Mouse (Mus musculus) liver, embryonic 11.5 days (tissue): Measurements from ENCODE around the gene Ate1. TPM values are rescaled to one million over a fixed set of nuclear protein-coding genes. Genes with fewer than 3 reads are reported as not detected.

Experiments
- ATAC-seq: fragments of 200-750 bp; cut with Nextera tagmentation; replicated peaks from 2 replicates; pipeline ENCODE4 v1.8.0; 2017; ENCODE audit warnings: moderate number of reproducible peaks, mild to moderate bottlenecking, moderate TSS enrichment, moderate library complexity; ENCODE audit not compliant: low FRiP score
- DNase-seq: peaks from one replicate; pipeline ENCODE4 v3.0.0-alpha.2; 2017; ENCODE audit warnings: low spot score
- H3K27ac ChIP-seq: fragments of 300-500 bp; sonication (generic); 2 replicates; pipeline ENCODE4 v1.5.1; 2014; ENCODE audit warnings: mild to moderate bottlenecking, low read depth, low read length, control low read depth
- H3K27me3 ChIP-seq: fragments of 300-500 bp; sonication (generic); replicated peaks from 2 replicates; pipeline ENCODE4 v1.6.1; 2014; ENCODE audit warnings: low read length, mixed read lengths; ENCODE audit not compliant: control insufficient read depth, insufficient read depth
- H3K36me3 ChIP-seq: fragments of 300-500 bp; sonication (generic); 2 replicates; pipeline ENCODE4 v1.6.1; 2014; ENCODE audit warnings: mild to moderate bottlenecking, low read length, moderate library complexity, mixed read lengths; ENCODE audit not compliant: control insufficient read depth, insufficient read depth
- H3K4me1 ChIP-seq: fragments of 300-500 bp; sonication (generic); replicated peaks from 2 replicates; pipeline ENCODE4 v1.6.1; 2014; ENCODE audit warnings: low read length, mixed read lengths; ENCODE audit not compliant: control insufficient read depth, insufficient read depth
- H3K4me2 ChIP-seq: fragments of 300-500 bp; sonication (generic); 2 replicates; pipeline ENCODE4 v1.6.1; 2014; ENCODE audit warnings: mild to moderate bottlenecking, control low read depth, moderate library complexity
- H3K4me3 ChIP-seq: fragments of 300-500 bp; sonication (generic); 2 replicates; pipeline ENCODE4 v1.5.1; 2014; ENCODE audit warnings: low read depth, low read length, control low read depth
- H3K9ac ChIP-seq: fragments of 300-500 bp; sonication (generic); 2 replicates; pipeline ENCODE4 v1.6.1; 2014; ENCODE audit warnings: low read depth, low read length, control low read depth
- H3K9me3 ChIP-seq: fragments of 300-500 bp; sonication (generic); 2 replicates; pipeline ENCODE4 v1.6.1; 2016; ENCODE audit warnings: low read length, inconsistent platforms, mixed read lengths; ENCODE audit not compliant: control insufficient read depth
- WGBS: fragments of 180-500 bp; shearing (Covaris S2); extraction: QIAGEN DNeasy Blood & Tissue Kit; methylation state at CpG from one replicate; pipeline ENCODE4 v1.1.7; 2014; 5-methylcytosine and 5-hydroxymethylcytosine counted together
- polyA plus RNA-seq: library from polyadenylated mRNA; unstranded; fragments of >200 nt; fragmentation: Nextera tagmentation; extraction: Ambion mirVana; gene quantifications from 2 replicates; pipeline ENCODE4 v1.2.1, GENCODE M21; 2014

The Ate1 gene
- polyA plus RNA-seq, 1 experiment from 2014 or later, result 51.6 TPM

GRCm38 (mm10) chr7:130552780-130553179, 32.6 kb upstream of the Ate1 start:
- 64% methylated on average over 5 of the region's 5 CpGs for WGBS
- Histone ChIP-seq H3K36me3 (no peaks in the 10 kb centered on the region), H3K27ac (no peak overlapping the region), H3K9me3 (no peaks in the 10 kb centered on the region), H3K4me1 (no peaks in the 10 kb centered on the region), H3K9ac (no peak overlapping the region), H3K27me3 (peaks cover 4% of the 10 kb centered on the region; the same call in 1 of the 2 replicates), H3K4me3 (no peak overlapping the region), H3K4me2 (no peak overlapping the region)
- no peak for DNase-seq
- no peak for ATAC-seq

GRCm38 (mm10) chr7:130547635-130548175, 27.5 kb upstream of the Ate1 start:
- H3K27me3 ChIP-seq, result peaks cover 1% of the 10 kb centered on the region; the same call in 1 of the 2 replicates
- H3K4me1 ChIP-seq, result peaks cover 18% of the 10 kb centered on the region
- no peak overlapping the region for H3K9ac ChIP-seq
- DNase-seq (no peak), ATAC-seq (no peak)
- peaks cover 14% of the 10 kb centered on the region; the same call in 1 of the 2 replicates for H3K36me3 ChIP-seq
- peak overlapping the region; percentile 94; the same call in 1 of the 2 replicates for H3K4me3 ChIP-seq
- 72% methylated on average over 12 of the region's 12 CpGs for WGBS
- H3K4me2 ChIP-seq, result peak overlapping the region; percentile 88
- H3K9me3 ChIP-seq, result no peaks in the 10 kb centered on the region
- no peak overlapping the region for H3K27ac ChIP-seq

- H3K27ac ChIP-seq, result peak overlapping the region; percentile 100
- peaks cover 20% of the 10 kb centered on the region for H3K36me3 ChIP-seq
- under 1% methylated on average over 78 of the region's 84 CpGs for WGBS
- ATAC-seq (peak; percentile 93), DNase-seq (peak; percentile 94)
- no peaks in the 10 kb centered on the region for H3K27me3 ChIP-seq
- H3K4me3 ChIP-seq, result peak overlapping the region; percentile 94
- peaks cover 18% of the 10 kb centered on the region for H3K4me1 ChIP-seq
- H3K9ac ChIP-seq, result peak overlapping the region; percentile 99
- no peaks in the 10 kb centered on the region for H3K9me3 ChIP-seq
- H3K4me2 ChIP-seq, result peak overlapping the region; percentile 88
These were observed 26.8 kb upstream of the Ate1 start for GRCm38 (mm10) chr7:130546791-130547484.

- no peak; the same call in 1 of the 2 replicates for ATAC-seq
- no peaks in the 10 kb centered on the region for H3K9me3 ChIP-seq
These were observed 26.2 kb upstream of the Ate1 start for GRCm38 (mm10) chr7:130546421-130546790.

GRCm38 (mm10) chr7:130545893-130546292, 25.7 kb upstream of the Ate1 start:
- peaks cover 18% of the 10 kb centered on the region for H3K4me1 ChIP-seq
- H3K9me3 ChIP-seq, result no peaks in the 10 kb centered on the region
- 47% methylated on average over 3 of the region's 3 CpGs for WGBS
- peak overlapping the region; percentile 99 for H3K9ac ChIP-seq
- H3K27me3 ChIP-seq, result no peaks in the 10 kb centered on the region
- H3K27ac ChIP-seq, result peak overlapping the region; percentile 100
- H3K36me3 ChIP-seq, result peaks cover 25% of the 10 kb centered on the region
- DNase-seq, result no peak
- H3K4me2 ChIP-seq, result peak overlapping the region; percentile 88
- H3K4me3 ChIP-seq, result peak overlapping the region; percentile 94
- no peak for ATAC-seq

More at GRCm38 (mm10) chr7:130546421-130546790, 26.2 kb upstream of the Ate1 start:
- H3K27ac ChIP-seq, result peak overlapping the region; percentile 100
- H3K9ac ChIP-seq, result peak overlapping the region; percentile 99
- DNase-seq, result no peak
- H3K4me1 ChIP-seq, result peaks cover 18% of the 10 kb centered on the region
- H3K36me3 ChIP-seq, result peaks cover 23% of the 10 kb centered on the region
- peak overlapping the region; percentile 88 for H3K4me2 ChIP-seq
- H3K27me3 ChIP-seq, result no peaks in the 10 kb centered on the region
- peak overlapping the region; percentile 94 for H3K4me3 ChIP-seq
- 5% methylated on average over 7 of the region's 7 CpGs for WGBS

GRCm38 (mm10) chr7:130545401-130545800, 25.2 kb upstream of the Ate1 start:
- Histone ChIP-seq H3K4me3 (peak overlapping the region; percentile 94), H3K4me1 (peaks cover 18% of the 10 kb centered on the region), H3K27ac (no peak overlapping the region), H3K27me3 (no peaks in the 10 kb centered on the region), H3K9me3 (no peaks in the 10 kb centered on the region), H3K4me2 (peak overlapping the region; percentile 88), H3K36me3 (peaks cover 26% of the 10 kb centered on the region), H3K9ac (no peak overlapping the region; the same call in 1 of the 2 replicates)
- 90% methylated on average over 5 of the region's 5 CpGs for WGBS
- ATAC-seq, result no peak
- DNase-seq, result no peak

GRCm38 (mm10) chr7:130543181-130543580, 23.0 kb upstream of the Ate1 start:
- H3K27me3 ChIP-seq, result no peaks in the 10 kb centered on the region
- peaks cover 40% of the 10 kb centered on the region for H3K36me3 ChIP-seq
- WGBS, result 96% methylated on average over 4 of the region's 4 CpGs

GRCm38 (mm10) chr7:130540176-130540575, 20.0 kb upstream of the Ate1 start:
- H3K9ac ChIP-seq, result no peak overlapping the region
- no peaks in the 10 kb centered on the region for H3K9me3 ChIP-seq
- H3K4me3 ChIP-seq, result no peak overlapping the region
- H3K27ac ChIP-seq, result no peak overlapping the region
- DNase-seq (no peak), ATAC-seq (no peak)
- H3K4me1 ChIP-seq, result peaks cover 4% of the 10 kb centered on the region
- H3K27me3 ChIP-seq, result no peaks in the 10 kb centered on the region
- peaks cover 51% of the 10 kb centered on the region for H3K36me3 ChIP-seq
- H3K4me2 ChIP-seq, result no peak overlapping the region
- WGBS, result 87% methylated on average over 7 of the region's 7 CpGs

More at GRCm38 (mm10) chr7:130543181-130543580, 23.0 kb upstream of the Ate1 start:
- no peak overlapping the region for H3K27ac ChIP-seq
- no peak overlapping the region for H3K4me3 ChIP-seq
- no peaks in the 10 kb centered on the region for H3K9me3 ChIP-seq
- DNase-seq (no peak), ATAC-seq (no peak)
- peaks cover 18% of the 10 kb centered on the region for H3K4me1 ChIP-seq
- no peak overlapping the region for H3K4me2 ChIP-seq
- H3K9ac ChIP-seq, result no peak overlapping the region

- H3K4me1 ChIP-seq, result no peaks in the 10 kb centered on the region
- WGBS, result 86% methylated on average over 4 of the region's 4 CpGs
- no peak overlapping the region for H3K4me2 ChIP-seq
- no peak overlapping the region for H3K27ac ChIP-seq
- DNase-seq, result no peak
- H3K9ac ChIP-seq, result no peak overlapping the region
- H3K9me3 ChIP-seq, result no peaks in the 10 kb centered on the region
- ATAC-seq, result no peak
- H3K27me3 ChIP-seq, result no peaks in the 10 kb centered on the region
- H3K36me3 ChIP-seq, result peaks cover 44% of the 10 kb centered on the region
- no peak overlapping the region for H3K4me3 ChIP-seq
These were observed 16.9 kb upstream of the Ate1 start for GRCm38 (mm10) chr7:130537068-130537467.
